Mouse (Mus musculus): ENCODE measurements around the gene Hist4h4.

DNA sequence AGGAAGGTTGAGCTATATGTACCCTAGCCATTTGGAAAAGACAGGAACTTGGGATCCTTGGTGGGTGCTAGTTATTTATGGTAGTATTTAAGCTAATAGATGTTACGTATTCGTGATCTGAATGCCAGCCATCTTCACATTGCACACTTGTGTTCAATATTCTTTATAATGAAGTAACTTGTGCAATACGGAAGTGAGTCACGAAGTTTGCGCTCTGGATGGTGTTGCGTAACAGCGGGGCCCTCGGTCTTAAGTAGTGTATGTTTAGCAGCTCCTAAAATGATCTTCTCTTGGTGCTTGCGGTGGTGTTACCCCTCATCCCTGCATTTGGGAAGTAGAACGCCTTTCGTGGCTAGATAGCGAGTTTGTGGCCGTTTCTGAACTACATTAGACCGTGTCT, 4.9 kb upstream of the Hist4h4 start:
- TF ChIP-seq POLR2A (IDR thresholded peaks at IDR 0.05; ENCODE audit: insufficient read depth, low read depth, low read length), result no peak
- TF ChIP-seq CTCF (IDR thresholded peaks at IDR 0.05; ENCODE audit: insufficient read depth, low read depth, low read length), result no peak

Data from olfactory bulb, adult 2 months (tissue).